Mouse (Mus musculus): Measurements from ENCODE around the gene Olfr361. TPM values are rescaled to one million over a fixed set of nuclear protein-coding genes. Genes with fewer than 3 reads are reported as not detected.
"Not testable (repeated sequence)": the region's sequence is repeated elsewhere in the genome, so short reads cannot be mapped to it uniquely, and the experiment has no call there.

Olfr361 gene
- polyA plus RNA-seq (2015; fragmentation: Nextera tagmentation; extraction: Ambion mirVana): not detected in 2 replicates

- not testable (repeated sequence) for H3K9me3 ChIP-seq (replicated peaks); H3K4me1 ChIP-seq; H3K4me2 ChIP-seq; H3K4me3 ChIP-seq (replicated peaks); H3K27ac ChIP-seq; H3K36me3 ChIP-seq; H3K9ac ChIP-seq; H3K27me3 ChIP-seq; ATAC-seq (replicated peaks; ENCODE audit: low FRiP score)
- WGBS: 38% methylated on average over 1 of the region's 1 CpGs
Observed at GRCm38 (mm10) chr2:37089190-37089589, at the start of gene Olfr361. TSS of gene Olfr361 (minus strand) at chr2:37089290.

GRCm38 (mm10) chr2:37117810-37118209, 28.7 kb upstream of the Olfr361 start, which contains the start of gene Olfr362:
TSS of gene Olfr362 (minus strand) at chr2:37117910.
- H3K9ac ChIP-seq: no peak within 1 kb of the TSS
- no peaks in the 10 kb centered on the region for H3K4me1 ChIP-seq
- no peak within 1 kb of the TSS for H3K27ac ChIP-seq
- no peak within 1 kb of the TSS for H3K4me3 ChIP-seq (replicated peaks)
- WGBS: 100% methylated on average over 1 of the region's 1 CpGs
- H3K36me3 ChIP-seq: no peaks in the 10 kb centered on the region
- ATAC-seq (replicated peaks; ENCODE audit: low FRiP score): no peak
- peaks cover 4% of the 10 kb centered on the region; the same call in 1 of the 2 replicates for H3K9me3 ChIP-seq (replicated peaks)
- no peaks in the 10 kb centered on the region for H3K27me3 ChIP-seq
- no peak within 1 kb of the TSS for H3K4me2 ChIP-seq

- Histone ChIP-seq H3K36me3 (no peaks in the 10 kb centered on the region), H3K27ac (no peak within 1 kb of the TSS), H3K27me3 (no peaks in the 10 kb centered on the region), H3K4me3 (replicated peaks) (no peak within 1 kb of the TSS), H3K4me1 (no peaks in the 10 kb centered on the region), H3K9ac (no peak within 1 kb of the TSS), H3K4me2 (no peak within 1 kb of the TSS), H3K9me3 (replicated peaks) (peaks cover 3% of the 10 kb centered on the region; the same call in 1 of the 2 replicates)
- no peak for ATAC-seq (replicated peaks; ENCODE audit: low FRiP score)
Observed at GRCm38 (mm10) chr2:37065446-37065845, 23.6 kb downstream of the Olfr361 start, which contains the start of gene Olfr360. TSS of gene Olfr360 (plus strand) at chr2:37065746.

Other genes with a start within 250 kb of the Olfr361 start
- not detected in 2 replicates for gene Olfr350, start 243.0 kb downstream of the Olfr361 start, polyA plus RNA-seq (2015; fragmentation: Nextera tagmentation; extraction: Ambion mirVana)
- gene Olfr351, start 226.6 kb downstream of the Olfr361 start, polyA plus RNA-seq (2015; fragmentation: Nextera tagmentation; extraction: Ambion mirVana): not detected in 2 replicates
- not detected in 2 replicates for gene Olfr352, start 220.8 kb downstream of the Olfr361 start, polyA plus RNA-seq (2015; fragmentation: Nextera tagmentation; extraction: Ambion mirVana)
- gene Olfr353, start 196.4 kb downstream of the Olfr361 start, polyA plus RNA-seq (2015; fragmentation: Nextera tagmentation; extraction: Ambion mirVana): not detected in 2 replicates
- not detected in 2 replicates for gene Olfr354, start 183.6 kb downstream of the Olfr361 start, polyA plus RNA-seq (2015; fragmentation: Nextera tagmentation; extraction: Ambion mirVana)
- not detected in 2 replicates for gene Olfr355, start 160.4 kb downstream of the Olfr361 start, polyA plus RNA-seq (2015; fragmentation: Nextera tagmentation; extraction: Ambion mirVana)
- not detected in 2 replicates for gene Olfr356, start 152.2 kb downstream of the Olfr361 start, polyA plus RNA-seq (2015; fragmentation: Nextera tagmentation; extraction: Ambion mirVana)
- not detected in 2 replicates for gene Olfr357, start 95.5 kb downstream of the Olfr361 start, polyA plus RNA-seq (2015; fragmentation: Nextera tagmentation; extraction: Ambion mirVana)
- not detected in 2 replicates for gene Olfr358, start 80.0 kb downstream of the Olfr361 start, polyA plus RNA-seq (2015; fragmentation: Nextera tagmentation; extraction: Ambion mirVana)
- not detected in 2 replicates for gene Olfr360, start 23.5 kb downstream of the Olfr361 start, polyA plus RNA-seq (2015; fragmentation: Nextera tagmentation; extraction: Ambion mirVana)
- gene Olfr362, start 28.6 kb upstream of the Olfr361 start, polyA plus RNA-seq (2015; fragmentation: Nextera tagmentation; extraction: Ambion mirVana): not detected in 2 replicates
- not detected in 2 replicates for gene Olfr364-ps1, start 50.0 kb upstream of the Olfr361 start, polyA plus RNA-seq (2015; fragmentation: Nextera tagmentation; extraction: Ambion mirVana)
- not detected in 2 replicates for gene Olfr365, start 98.9 kb upstream of the Olfr361 start, polyA plus RNA-seq (2015; fragmentation: Nextera tagmentation; extraction: Ambion mirVana)
- gene Olfr366, start 122.3 kb upstream of the Olfr361 start, polyA plus RNA-seq (2015; fragmentation: Nextera tagmentation; extraction: Ambion mirVana): not detected in 2 replicates
- not detected in 2 replicates for gene Olfr368, start 237.2 kb upstream of the Olfr361 start, polyA plus RNA-seq (2015; fragmentation: Nextera tagmentation; extraction: Ambion mirVana)

Measured in kidney, embryonic 15.5 days (tissue).